Mouse (Mus musculus): ENCODE measurements around the gene Trabd. TPM values are rescaled to one million over a fixed set of nuclear protein-coding genes. Genes with fewer than 3 reads are reported as not detected.

The Trabd gene
- polyA plus RNA-seq (2012; rRNA removed): 79.8 and 87.2 TPM in 2 replicates

GRCm38 (mm10) chr15:89074613-89075477 is at the start of gene Trabd:
Gene Trabd, plus strand, starts transcription at chr15:89075124.

GRCm38 (mm10) chr15:89059161-89059931 is 15.6 kb upstream of the Trabd start, which contains the start of gene Panx2:
Gene Panx2, plus strand, starts transcription at chr15:89059734.

DNA sequence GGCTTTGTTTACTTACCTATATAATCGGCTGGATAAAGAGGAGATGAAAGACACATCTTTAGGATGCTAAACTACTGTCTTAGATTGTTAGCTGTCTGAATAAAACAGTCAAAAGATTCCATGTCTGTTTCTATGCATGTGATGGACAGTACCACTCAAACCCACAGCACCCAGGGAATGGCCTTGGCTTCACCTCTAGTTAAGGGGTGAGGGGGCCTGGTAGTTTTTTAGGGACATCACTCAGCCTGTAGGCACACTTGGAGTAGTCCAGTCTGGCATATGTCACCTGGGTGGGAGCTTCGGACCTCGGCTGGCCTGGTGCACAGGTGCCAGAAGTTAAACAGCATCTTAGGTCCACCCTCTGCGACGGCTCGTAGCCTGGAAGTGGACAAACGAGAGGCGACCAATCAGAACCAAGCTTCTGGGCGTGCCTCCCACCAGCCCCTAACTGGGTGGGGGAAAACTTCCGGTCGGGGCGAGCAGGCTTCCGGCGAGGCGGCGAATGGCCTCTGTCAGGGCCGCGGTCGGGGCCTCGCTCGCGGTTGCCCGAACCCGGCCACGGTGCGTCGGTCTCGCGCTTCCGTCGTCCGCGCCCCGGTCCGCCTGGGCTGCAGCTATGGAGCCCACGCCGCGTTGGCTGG is 13.8 kb downstream of the Trabd start, which contains the start of gene Selenoo:
Gene Selenoo (plus strand): TSS at position 478 of the 641 bp plus-strand sequence.

DNA sequence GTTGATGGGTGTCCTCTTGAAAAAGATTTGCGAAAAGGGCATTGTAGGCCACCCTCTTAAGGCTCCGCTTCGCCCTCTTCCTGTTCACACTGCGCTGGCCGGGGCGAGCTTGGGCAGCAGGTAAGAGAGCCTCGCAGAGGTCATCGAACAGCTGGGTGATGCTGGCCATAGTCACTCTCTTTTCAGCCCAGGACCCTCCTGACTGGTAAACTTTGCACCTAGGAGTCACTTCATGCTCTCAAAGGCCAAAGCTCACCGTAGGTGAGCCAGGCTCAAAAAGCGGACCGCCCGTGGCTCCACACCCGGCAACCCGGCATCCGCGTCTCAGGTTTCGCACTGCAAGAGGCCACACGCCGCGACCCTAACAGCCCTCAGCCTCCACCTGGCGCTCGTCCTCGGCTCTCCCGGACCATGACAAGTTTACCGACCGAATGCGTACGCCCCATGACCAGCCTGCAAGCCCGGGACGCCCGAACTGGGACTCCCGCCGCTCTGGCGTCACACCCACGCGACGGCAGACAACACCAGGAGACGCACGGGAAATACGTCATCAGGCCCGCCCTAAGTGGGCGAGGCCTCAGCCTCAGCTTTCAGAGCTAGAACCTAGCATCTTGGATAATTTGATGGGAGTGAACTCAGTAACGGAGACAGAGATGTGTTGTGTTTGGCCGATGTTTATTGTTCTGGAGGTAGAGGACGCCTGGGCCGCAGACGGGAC is 47.9 kb downstream of the Trabd start, which contains the start of gene Tubgcp6:
Gene Tubgcp6 (minus strand): TSS at position 464 of the 718 bp plus-strand sequence.

DNA sequence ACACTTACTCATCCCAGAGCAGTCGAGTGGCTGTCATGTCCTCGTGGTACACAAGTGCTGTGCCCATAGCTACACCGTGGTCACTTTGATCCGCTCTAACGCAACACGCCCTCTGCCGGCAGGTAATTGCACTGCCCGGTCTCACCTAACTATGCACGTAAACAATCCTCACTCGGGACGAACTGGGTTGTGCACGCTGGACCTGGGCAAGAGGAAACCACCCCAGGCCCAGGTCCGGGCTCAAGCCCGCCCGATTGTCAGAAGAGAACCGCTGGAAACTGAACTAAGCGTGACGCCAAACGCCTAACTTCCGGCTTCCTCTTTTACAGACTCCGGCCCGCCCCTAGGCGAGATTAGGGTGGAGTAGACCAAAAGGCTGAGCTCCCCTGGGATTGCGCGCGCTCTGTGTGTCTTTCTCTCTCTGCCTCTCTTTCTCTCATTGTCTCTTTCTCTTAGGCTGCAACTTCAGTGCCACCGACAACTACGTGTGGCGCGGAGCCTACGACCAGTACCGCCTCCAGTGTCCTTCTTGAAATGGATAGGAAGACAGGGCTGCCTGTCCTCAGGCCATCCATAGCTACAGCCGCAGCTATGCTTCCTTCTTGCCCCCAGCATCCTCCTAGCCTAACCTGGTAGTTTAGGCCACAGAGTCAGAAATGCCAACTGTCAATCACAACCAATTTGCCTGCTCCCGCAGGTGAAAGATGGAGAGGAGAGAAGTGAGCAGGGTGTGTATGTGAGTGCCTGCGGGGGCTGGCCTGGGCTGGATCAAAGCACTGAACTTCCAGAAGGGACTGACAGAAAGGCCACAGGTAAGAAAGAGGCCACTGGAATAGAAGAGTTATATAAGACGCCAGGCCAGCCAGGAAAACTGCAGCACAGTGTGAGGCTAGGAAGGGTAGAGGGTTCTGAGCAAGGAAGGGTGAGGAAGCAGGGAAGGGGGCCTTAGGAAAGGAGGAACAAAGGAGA is 53.7 kb downstream of the Trabd start, which contains the start of gene Hdac10:
Gene Hdac10 (minus strand): TSS at position 319 of the 969 bp plus-strand sequence.

Other genes starting within 250 kb of the Trabd start
- 77.2 and 79.2 TPM in 2 replicates for gene Pim3, start 212.9 kb upstream of the Trabd start, polyA plus RNA-seq (2012; rRNA removed)
- gene Ttll8, start 120.7 kb upstream of the Trabd start, polyA plus RNA-seq (2012; rRNA removed): not detected in 2 replicates
- gene Mlc1, start 96.1 kb upstream of the Trabd start, polyA plus RNA-seq (2012; rRNA removed): not detected in 2 replicates
- not detected in 2 replicates for gene Mov10l1, start 92.2 kb upstream of the Trabd start, polyA plus RNA-seq (2012; rRNA removed)
- 0.36 and 0.52 TPM in 2 replicates for gene Panx2, start 15.4 kb upstream of the Trabd start, polyA plus RNA-seq (2012; rRNA removed)
- gene Selenoo, start 14.0 kb downstream of the Trabd start, polyA plus RNA-seq (2012; rRNA removed): 66.7 and 76.7 TPM in 2 replicates
- 27.6 and 29.1 TPM in 2 replicates for gene Tubgcp6, start 48.0 kb downstream of the Trabd start, polyA plus RNA-seq (2012; rRNA removed)
- gene Hdac10, start 53.6 kb downstream of the Trabd start, polyA plus RNA-seq (2012; rRNA removed): 34.5 and 42.0 TPM in 2 replicates
- 4.7 and 4.8 TPM in 2 replicates for gene Mapk12, start 65.6 kb downstream of the Trabd start, polyA plus RNA-seq (2012; rRNA removed)
- 3.1 and 3.6 TPM in 2 replicates for gene Mapk11, start 74.5 kb downstream of the Trabd start, polyA plus RNA-seq (2012; rRNA removed)
- gene Plxnb2, start 105.7 kb downstream of the Trabd start, polyA plus RNA-seq (2012; rRNA removed): 407 and 411 TPM in 2 replicates
- 13.8 and 18.4 TPM in 2 replicates for gene Dennd6b, start 121.4 kb downstream of the Trabd start, polyA plus RNA-seq (2012; rRNA removed)
- 241 and 282 TPM in 2 replicates for gene Ppp6r2, start 136.4 kb downstream of the Trabd start, polyA plus RNA-seq (2012; rRNA removed)
- 227 and 272 TPM in 2 replicates for gene Sbf1, start 240.2 kb downstream of the Trabd start, polyA plus RNA-seq (2012; rRNA removed)
- gene Adm2, start 247.6 kb downstream of the Trabd start, polyA plus RNA-seq (2012; rRNA removed): 0.30 and 1.4 TPM in 2 replicates

All from colon, adult 2 months (tissue).